Mouse (Mus musculus): ENCODE measurements around the gene Birc5. TPM values are rescaled to one million over a fixed set of nuclear protein-coding genes. Genes with fewer than 3 reads are reported as not detected.

The Birc5 gene
- polyA plus RNA-seq, 1 experiment, result 9.5 TPM

DNA sequence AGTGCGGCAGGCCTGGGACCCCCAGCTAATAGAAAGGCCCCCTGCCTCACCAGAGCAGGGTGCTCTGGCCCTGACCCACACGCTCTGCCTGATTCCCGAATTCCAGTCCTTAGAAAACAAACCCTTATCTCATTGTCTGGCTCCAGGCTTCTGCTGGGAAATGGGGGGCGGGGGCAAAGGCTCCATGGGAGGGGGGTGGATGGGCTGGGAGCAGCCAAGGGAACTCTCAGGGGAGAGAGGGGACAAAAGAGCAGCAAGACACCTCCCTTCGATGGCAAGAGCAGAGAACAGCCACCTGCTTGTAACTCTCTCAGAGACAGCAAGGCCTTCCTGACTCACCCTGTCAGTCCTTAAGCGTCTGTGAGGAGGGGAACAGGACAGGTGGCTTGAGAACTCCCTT lies 26.6 kb downstream of the Birc5 start:
- 67% methylated on average over 6 of the region's 6 CpGs for WGBS
- no peaks in the 10 kb centered on the region for H3K27me3 ChIP-seq (ENCODE audit: control insufficient read depth, insufficient read depth, low read length)
- no peak overlapping the region for H3K27ac ChIP-seq (ENCODE audit: insufficient read depth, low read depth, low read length)

DNA sequence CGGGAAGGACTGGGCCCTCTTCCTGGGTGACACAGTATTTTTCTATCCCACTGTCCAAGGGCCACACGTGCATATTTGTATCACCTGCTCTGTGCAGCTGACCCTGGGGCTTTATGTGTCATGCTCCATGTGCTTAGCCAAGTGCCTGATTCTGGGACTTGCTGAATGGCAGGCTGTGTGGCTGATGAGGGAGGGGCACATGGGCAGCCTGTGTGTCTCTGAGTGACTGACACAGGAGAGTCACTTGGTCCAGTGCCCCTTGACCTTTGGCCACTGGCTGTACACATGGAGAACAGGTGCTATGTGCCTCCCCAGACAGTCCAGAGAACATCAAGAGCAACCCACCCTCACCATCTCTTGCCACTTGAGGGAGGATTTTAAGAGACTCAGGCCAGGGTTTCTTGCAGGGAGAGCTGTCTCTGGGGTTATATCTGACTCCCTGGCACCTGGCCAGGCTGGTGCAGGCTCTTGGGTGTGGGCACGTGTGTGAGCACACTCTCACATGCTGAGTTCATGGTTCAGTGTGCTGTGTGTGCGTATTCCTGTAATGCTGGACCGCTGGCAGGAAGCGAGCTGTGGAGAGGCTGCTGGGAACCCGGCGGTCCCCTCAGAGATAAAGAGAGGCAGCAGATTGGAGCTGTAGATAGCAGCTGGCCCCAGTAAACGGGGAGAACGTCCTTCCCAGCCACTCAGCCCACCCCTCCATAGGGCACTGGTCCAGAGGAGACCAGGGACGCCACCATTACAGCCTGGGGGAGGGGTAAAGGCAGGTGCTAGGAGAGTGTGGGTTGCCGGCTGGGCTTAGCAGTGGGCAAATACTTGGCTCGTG lies 29.1 kb downstream of the Birc5 start:
- Histone ChIP-seq H3K4me1 (ENCODE audit: control insufficient read depth, insufficient read depth, insufficient read length, low read length) (peaks cover 38% of the 10 kb centered on the region), H3K27ac (ENCODE audit: insufficient read depth, low read depth, low read length) (peak overlapping the region; percentile 95), H3K27me3 (ENCODE audit: control insufficient read depth, insufficient read depth, low read length) (no peaks in the 10 kb centered on the region), H3K4me3 (ENCODE audit: low read depth, low read length) (peak overlapping the region; percentile 22), H3K36me3 (ENCODE audit: control insufficient read depth, insufficient read depth, low read length) (no peaks in the 10 kb centered on the region)
- TF ChIP-seq CTCF (IDR thresholded peaks at IDR 0.05; ENCODE audit: extremely low read depth, insufficient read length, insufficient replicate concordance, low read depth, low read length) (no peak), POLR2A (IDR thresholded peaks at IDR 0.05; ENCODE audit: low read depth, low read length) (no peak)
- 10% methylated on average over 13 of the region's 13 CpGs for WGBS

More for the DNA sequence above, 26.6 kb downstream of the Birc5 start:
- no peak for TF ChIP-seq CTCF (IDR thresholded peaks at IDR 0.05; ENCODE audit: extremely low read depth, insufficient read length, insufficient replicate concordance, low read depth, low read length)
- TF ChIP-seq POLR2A (IDR thresholded peaks at IDR 0.05; ENCODE audit: low read depth, low read length), result no peak
- Histone ChIP-seq H3K4me1 (ENCODE audit: control insufficient read depth, insufficient read depth, insufficient read length, low read length) (peaks cover 29% of the 10 kb centered on the region), H3K4me3 (ENCODE audit: low read depth, low read length) (no peak overlapping the region), H3K36me3 (ENCODE audit: control insufficient read depth, insufficient read depth, low read length) (no peaks in the 10 kb centered on the region)

DNA sequence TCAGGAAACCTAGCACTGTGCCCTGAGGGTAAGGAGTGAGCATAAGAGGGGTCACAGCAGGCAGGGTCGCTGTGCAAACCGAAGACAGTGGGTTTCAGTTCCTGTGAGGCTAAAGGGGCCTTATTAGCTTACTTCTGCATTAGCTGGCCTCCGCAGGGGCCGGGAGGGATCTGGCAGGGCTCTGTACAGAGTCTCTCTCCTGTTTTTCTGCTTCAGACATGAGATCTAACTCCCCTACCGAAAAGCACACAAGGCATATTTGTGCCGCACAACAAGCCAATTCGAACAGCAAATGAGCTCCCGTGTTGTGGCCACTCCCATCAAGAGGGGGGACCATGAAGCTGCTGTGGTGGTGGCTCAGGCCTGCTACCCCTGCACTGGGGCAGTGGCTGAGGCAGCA lies 29.8 kb downstream of the Birc5 start:
- H3K27ac ChIP-seq (ENCODE audit: insufficient read depth, low read depth, low read length), result peak overlapping the region; percentile 55

DNA sequence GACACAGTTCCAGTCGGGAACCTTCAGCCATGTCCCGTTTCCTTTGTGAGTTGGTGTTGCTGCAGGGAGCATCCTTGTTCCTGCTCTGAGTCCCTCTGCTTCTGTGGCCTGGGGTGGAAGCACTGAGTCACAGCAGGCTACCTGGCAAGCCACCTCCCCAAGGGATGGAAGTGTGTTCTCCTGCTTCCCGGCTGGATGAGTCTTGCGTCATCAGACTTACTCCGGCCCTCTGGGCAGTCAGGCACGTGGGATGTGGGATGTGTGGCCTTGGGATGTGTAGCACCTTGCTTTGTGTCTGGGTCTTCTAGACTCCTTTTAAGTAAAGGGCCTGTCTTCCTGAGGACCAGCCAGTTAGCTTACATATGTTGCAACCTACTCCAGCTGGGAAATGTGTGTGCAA lies 30.6 kb downstream of the Birc5 start:
- 83% methylated on average over 6 of the region's 6 CpGs for WGBS
- Histone ChIP-seq H3K4me1 (ENCODE audit: control insufficient read depth, insufficient read depth, insufficient read length, low read length) (peaks cover 38% of the 10 kb centered on the region), H3K4me3 (ENCODE audit: low read depth, low read length) (no peak overlapping the region), H3K27me3 (ENCODE audit: control insufficient read depth, insufficient read depth, low read length) (no peaks in the 10 kb centered on the region), H3K27ac (ENCODE audit: insufficient read depth, low read depth, low read length) (peak overlapping the region; percentile 18; the same call in 1 of the 2 replicates), H3K36me3 (ENCODE audit: control insufficient read depth, insufficient read depth, low read length) (no peaks in the 10 kb centered on the region)
- no peak for TF ChIP-seq POLR2A (IDR thresholded peaks at IDR 0.05; ENCODE audit: low read depth, low read length)
- TF ChIP-seq CTCF (IDR thresholded peaks at IDR 0.05; ENCODE audit: extremely low read depth, insufficient read length, insufficient replicate concordance, low read depth, low read length), result no peak

More for the DNA sequence above, 29.8 kb downstream of the Birc5 start:
- H3K27me3 ChIP-seq (ENCODE audit: control insufficient read depth, insufficient read depth, low read length), result no peaks in the 10 kb centered on the region
- H3K4me3 ChIP-seq (ENCODE audit: low read depth, low read length), result no peak overlapping the region
- H3K4me1 ChIP-seq (ENCODE audit: control insufficient read depth, insufficient read depth, insufficient read length, low read length), result peaks cover 38% of the 10 kb centered on the region
- no peaks in the 10 kb centered on the region for H3K36me3 ChIP-seq (ENCODE audit: control insufficient read depth, insufficient read depth, low read length)
- WGBS, result 40% methylated on average over 8 of the region's 8 CpGs
- TF ChIP-seq CTCF (IDR thresholded peaks at IDR 0.05; ENCODE audit: extremely low read depth, insufficient read length, insufficient replicate concordance, low read depth, low read length) (no peak), POLR2A (IDR thresholded peaks at IDR 0.05; ENCODE audit: low read depth, low read length) (no peak)

DNA sequence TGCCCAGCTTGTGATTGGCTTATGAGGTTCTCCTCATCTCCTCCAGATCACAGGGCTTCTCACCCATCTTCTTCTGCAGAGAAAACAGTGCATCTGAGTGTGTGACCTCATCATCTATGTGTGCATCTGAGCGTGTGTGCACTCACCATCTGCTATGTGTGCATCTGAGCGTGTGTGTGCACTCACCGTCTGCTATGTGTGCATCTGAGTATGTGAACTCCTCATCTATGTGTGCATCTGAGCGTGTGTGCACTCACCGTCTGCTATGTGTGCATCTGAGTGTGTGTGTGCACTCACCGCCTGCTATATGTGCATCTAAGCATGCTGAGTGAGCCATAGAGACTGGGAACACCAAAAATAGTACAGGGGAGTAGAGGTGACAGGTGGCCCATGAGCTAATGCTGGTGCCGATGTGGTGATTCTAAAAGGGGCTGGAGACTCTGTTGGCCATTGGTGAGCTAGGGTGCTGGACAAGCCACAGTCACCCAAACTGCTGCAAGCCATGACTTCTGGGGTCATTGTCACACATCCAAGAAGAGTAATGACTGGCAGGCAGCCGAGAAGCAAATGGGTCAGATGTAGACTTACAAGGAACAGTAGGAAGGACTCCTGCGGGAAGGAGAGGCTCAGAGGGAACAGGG lies 31.4 kb downstream of the Birc5 start:
- no peaks in the 10 kb centered on the region for H3K27me3 ChIP-seq (ENCODE audit: control insufficient read depth, insufficient read depth, low read length)
- H3K36me3 ChIP-seq (ENCODE audit: control insufficient read depth, insufficient read depth, low read length), result no peaks in the 10 kb centered on the region
- TF ChIP-seq CTCF (IDR thresholded peaks at IDR 0.05; ENCODE audit: extremely low read depth, insufficient read length, insufficient replicate concordance, low read depth, low read length) (no peak), POLR2A (IDR thresholded peaks at IDR 0.05; ENCODE audit: low read depth, low read length) (no peak)
- no peak overlapping the region for H3K4me3 ChIP-seq (ENCODE audit: low read depth, low read length)
- no peak overlapping the region for H3K27ac ChIP-seq (ENCODE audit: insufficient read depth, low read depth, low read length)
- peaks cover 38% of the 10 kb centered on the region for H3K4me1 ChIP-seq (ENCODE audit: control insufficient read depth, insufficient read depth, insufficient read length, low read length)
- 92% methylated on average over 9 of the region's 9 CpGs for WGBS

DNA sequence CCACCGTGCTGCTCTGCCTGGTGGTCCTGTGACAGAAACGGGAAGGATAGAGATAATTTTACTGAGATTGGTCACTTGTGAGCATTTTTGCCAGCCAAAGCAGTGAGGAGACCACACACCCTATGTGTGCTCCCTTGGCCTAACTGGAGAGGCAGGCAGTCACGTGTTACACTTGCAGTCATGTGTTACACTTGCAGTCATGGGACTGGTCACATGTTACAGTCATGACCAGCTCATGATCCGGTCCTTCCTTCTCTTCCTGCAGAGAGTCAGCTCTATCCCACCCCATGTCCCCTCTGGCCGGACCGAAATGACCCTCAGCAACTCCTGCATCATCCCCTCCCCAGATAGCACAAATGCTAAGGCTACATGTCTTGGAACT lies 31.9 kb downstream of the Birc5 start:
- peak overlapping the region; percentile 42 for H3K27ac ChIP-seq (ENCODE audit: insufficient read depth, low read depth, low read length)
- peaks cover 38% of the 10 kb centered on the region for H3K4me1 ChIP-seq (ENCODE audit: control insufficient read depth, insufficient read depth, insufficient read length, low read length)
- no peak overlapping the region for H3K4me3 ChIP-seq (ENCODE audit: low read depth, low read length)
- TF ChIP-seq POLR2A (IDR thresholded peaks at IDR 0.05; ENCODE audit: low read depth, low read length) (no peak), CTCF (IDR thresholded peaks at IDR 0.05; ENCODE audit: extremely low read depth, insufficient read length, insufficient replicate concordance, low read depth, low read length) (no peak)
- H3K27me3 ChIP-seq (ENCODE audit: control insufficient read depth, insufficient read depth, low read length), result no peaks in the 10 kb centered on the region
- no peaks in the 10 kb centered on the region for H3K36me3 ChIP-seq (ENCODE audit: control insufficient read depth, insufficient read depth, low read length)
- 88% methylated on average over 6 of the region's 6 CpGs for WGBS

DNA sequence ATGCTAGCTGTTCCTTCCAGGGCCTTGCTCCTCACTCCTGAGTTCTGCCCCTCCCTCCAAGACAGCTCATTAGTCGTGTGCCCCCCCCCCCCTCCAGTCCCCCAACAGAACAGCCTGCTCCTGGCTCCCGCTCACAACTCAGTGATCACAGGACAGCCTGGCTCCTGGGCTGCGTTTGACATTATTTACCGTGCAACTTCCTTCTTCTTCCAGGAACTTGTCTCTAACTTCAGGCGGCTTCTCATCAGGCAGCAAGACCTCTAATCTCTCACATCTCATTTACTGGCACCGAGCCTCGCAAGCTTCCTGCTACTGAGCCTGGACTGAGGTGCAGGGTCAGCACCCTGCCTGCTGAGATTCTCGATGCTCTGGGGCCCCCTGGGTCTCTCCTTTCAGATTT lies 32.7 kb downstream of the Birc5 start:
- H3K4me3 ChIP-seq (ENCODE audit: low read depth, low read length), result no peak overlapping the region
- H3K27me3 ChIP-seq (ENCODE audit: control insufficient read depth, insufficient read depth, low read length), result no peaks in the 10 kb centered on the region
- peak overlapping the region; percentile 42 for H3K27ac ChIP-seq (ENCODE audit: insufficient read depth, low read depth, low read length)
- peaks cover 38% of the 10 kb centered on the region for H3K4me1 ChIP-seq (ENCODE audit: control insufficient read depth, insufficient read depth, insufficient read length, low read length)
- 1% methylated on average over 8 of the region's 8 CpGs for WGBS
- no peaks in the 10 kb centered on the region for H3K36me3 ChIP-seq (ENCODE audit: control insufficient read depth, insufficient read depth, low read length)
- TF ChIP-seq CTCF (IDR thresholded peaks at IDR 0.05; ENCODE audit: extremely low read depth, insufficient read length, insufficient replicate concordance, low read depth, low read length), result no peak
- TF ChIP-seq POLR2A (IDR thresholded peaks at IDR 0.05; ENCODE audit: low read depth, low read length), result no peak
